Mouse (Mus musculus) layer of hippocampus, postnatal 14 days (tissue): ENCODE data around the gene Prep. TPM values are rescaled to one million over a fixed set of nuclear protein-coding genes. Genes with fewer than 3 reads are reported as not detected.
"Not testable (repeated sequence)": the region's sequence is repeated elsewhere in the genome, so short reads cannot be mapped to it uniquely, and the experiment has no call there.

Experiments used
- DNase-seq, 2 experiments: peaks; one replicate each; pipeline ENCODE4 v3.0.0; 2021 to 2022; ENCODE audit warnings: low spot score in 2 of 2, mixed read lengths in 1 of 2
- total RNA-seq, 2 experiments: library from RNA; stranded (reverse); gene quantifications; 2 replicates each; pipeline ENCODE4 v1.2.3; 2021

Gene Prep
- total RNA-seq, 2 experiments from 2014 or later, result 13.5 to 14.6 TPM

DNA sequence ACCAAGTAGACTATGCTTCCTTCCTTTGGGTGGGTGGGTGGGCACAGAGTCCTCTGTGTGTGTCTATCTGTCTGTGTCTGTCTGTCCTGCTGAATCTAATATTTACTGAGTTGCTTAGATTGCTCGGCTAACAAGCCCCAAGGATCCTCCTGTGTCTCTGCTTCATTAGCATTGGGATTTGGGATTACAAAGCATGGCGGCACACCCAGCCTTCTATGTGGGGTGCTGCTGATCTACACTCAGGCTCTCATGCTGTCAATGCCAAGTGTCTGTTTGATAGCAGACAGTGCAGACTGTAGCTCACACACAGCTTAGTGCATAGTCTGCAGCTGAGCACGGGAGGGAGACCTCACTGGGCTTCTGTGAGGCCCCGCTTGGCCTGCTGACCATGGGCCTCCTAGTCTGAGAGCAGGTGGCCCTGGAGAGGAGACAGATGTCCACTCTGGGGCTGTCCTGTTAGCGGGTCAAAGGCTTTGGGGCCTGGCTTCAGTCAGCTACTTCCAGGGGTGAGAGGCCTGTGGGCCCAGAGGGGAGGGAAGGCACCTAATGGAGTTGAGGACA is 8.6 kb downstream of the Prep start:
- DNase-seq, result no peak

DNA sequence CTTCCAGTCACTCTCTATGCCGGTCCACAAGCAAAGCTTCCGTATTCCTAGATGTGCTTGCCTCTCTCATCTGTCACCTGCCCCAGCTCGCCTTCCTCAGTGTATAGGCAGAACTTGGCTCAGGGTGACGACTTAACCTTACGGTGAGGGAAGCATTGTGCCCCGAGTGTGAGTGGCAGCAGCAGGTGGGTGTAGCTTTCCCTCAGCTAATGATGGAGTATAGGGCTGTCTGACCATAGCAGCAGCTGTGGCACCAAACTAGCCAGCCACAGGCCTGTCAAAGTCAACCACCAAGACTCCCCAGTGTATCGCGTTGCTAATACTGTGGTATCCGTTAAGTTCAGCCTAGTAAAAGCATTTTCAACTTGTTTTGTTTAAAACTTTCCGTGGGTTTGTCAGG is 9.6 kb downstream of the Prep start:
- no peak for DNase-seq

DNA sequence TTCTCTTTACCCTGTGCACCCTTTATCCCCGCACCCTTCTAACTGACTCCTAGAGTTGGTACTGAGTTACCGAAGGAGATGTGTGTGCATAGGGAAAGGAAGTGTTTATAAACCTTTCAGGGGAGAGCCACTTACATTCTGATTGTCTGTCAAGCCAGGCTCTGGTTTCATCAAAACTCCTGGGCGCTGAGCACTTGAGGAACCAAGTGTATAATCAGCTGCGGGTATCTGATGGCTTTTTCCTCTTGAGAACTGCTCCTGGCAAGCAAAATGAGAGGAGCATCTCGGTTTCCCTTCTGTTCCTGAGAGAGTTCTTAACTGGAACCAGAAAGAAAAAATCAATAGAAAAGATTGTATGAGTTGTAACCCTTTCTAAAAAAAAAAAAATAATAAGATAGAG is 10.3 kb downstream of the Prep start:
- DNase-seq, result no peak

DNA sequence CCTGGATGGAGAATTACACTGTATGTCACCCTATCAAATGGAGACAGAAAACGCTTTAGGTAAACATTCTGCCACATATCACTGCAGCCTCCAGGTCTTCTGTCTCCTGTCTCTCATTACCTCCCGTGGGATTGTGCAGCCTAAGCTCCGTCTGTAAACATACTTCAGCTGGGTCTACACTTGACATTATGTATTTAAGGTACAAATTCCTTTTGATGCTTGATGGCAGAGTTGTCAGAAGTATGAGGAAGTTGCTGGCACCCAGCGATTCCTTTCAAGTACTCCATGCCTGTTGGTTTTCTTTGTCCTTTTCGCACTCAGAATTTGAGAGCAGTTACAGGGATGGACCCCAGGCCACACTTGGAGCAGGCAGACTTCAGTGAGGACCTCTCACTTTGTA is 12.8 kb downstream of the Prep start:
- DNase-seq, result no peak

DNA sequence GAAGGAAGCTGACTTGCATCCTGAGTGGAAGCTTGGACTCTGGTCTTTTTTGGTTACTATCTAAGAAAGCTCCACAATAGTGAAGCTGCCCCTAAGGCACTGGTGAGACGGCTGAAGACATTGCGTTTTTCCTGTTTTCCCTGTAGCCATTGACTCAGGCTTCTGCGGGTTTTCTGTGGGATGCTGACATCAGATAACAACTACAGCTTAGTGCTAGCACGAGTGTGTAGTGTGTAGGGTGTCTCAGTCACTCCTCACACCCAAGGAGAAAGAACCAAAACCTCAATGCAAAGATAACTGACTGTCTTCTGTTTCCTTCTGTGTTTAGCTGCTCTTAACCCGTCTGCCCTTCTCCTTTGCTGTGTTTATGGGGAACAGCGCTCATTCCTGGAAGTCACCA is 13.5 kb downstream of the Prep start:
- no peak for DNase-seq

DNA sequence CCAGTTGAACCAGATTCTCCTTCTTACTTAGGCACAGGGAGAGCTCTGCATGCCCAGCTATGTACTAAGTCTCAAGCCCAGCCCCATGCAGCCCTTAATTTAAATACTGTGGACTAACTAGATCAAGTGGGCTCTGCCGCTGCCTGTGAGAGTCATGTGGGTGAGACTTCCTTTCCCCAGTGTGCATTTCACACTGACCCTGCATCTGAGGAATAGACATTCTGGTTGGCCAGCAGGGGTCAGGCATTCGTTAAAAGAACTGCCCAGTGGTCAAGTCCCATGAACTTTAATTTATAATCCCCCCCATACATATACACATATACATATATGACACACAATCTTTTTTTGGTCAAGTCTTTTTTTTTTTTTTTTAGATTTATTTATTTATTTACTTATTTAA is 15.7 kb downstream of the Prep start:
- no peak for DNase-seq

DNA sequence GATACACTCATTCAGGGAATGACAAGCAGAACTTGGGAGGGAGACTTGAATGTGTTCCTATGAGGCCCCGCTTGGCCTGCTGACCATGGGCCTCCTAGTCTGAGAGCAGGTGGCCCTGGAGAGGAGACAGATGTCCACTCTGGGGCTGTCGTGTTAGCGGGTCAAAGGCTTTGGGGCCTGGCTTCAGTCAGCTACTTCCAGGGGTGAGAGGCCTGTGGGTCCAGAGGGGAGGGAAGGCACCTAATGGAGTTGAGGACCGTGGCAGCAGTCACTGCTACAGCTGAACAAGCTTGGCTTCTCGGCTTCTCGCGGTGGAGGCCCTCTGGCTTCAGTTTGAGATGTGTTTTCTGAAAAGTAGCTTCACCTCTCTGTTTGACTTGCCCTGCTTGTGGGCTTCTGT is 17.0 kb downstream of the Prep start:
- DNase-seq, result not testable (repeated sequence)

DNA sequence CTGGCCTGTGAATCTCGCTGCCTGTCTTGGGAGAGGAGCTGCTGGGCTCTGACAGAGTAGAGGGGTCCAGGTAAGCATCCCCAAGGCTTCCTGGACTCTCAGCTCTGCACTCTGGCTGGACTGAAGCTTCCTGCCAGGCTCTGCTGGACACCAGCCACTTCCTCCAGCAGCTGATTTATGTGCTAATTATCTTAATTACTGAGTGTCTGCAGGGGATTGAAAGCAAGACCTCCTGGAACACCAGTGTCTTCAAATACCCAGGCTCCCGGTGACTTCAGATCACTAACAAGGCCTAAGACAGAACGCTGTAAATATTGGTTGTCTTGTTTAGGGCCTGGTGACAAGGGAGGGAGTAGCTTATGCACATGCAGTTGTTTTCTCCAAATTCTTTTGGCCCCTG is 17.5 kb downstream of the Prep start:
- no peak for DNase-seq

DNA sequence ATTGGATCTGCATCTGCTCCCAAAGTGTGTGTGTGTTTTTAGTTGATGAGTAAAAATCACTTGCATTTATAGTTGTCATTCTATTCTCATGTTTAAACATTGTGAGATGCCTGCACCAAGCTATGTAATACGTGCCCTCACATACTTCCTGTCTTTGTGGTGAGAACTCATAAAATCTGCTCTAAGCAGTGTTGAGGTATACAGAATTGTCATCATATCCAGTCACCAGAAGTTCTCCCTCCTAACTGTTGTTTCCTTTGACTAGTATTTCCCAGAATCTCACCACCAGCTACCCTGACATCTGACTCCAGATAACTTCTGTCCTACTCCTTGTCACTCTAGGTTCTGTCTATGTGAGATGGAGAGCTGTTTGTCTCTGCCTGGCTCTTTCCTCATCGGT is 18.3 kb downstream of the Prep start:
- DNase-seq, result no peak

DNA sequence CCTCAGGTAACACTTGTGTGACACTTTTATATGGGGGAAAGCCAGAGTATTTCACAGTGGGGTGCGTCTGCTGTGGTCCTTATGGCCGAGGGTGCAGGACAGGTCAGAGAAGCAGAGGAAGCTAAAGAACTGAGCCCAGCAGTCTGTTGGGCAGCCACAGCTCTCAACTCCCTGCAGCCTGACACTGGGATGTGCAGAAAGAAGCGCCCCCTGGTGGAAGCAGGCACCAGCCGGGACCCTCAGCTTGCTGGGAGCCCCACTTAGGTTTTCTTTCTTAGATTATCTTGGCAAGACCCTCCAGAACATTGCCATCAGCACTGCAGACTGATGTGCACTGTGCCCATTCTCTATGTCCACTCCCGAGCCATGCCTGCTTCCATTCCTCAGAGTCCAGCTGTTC is 19.6 kb downstream of the Prep start:
- DNase-seq, result no peak

DNA sequence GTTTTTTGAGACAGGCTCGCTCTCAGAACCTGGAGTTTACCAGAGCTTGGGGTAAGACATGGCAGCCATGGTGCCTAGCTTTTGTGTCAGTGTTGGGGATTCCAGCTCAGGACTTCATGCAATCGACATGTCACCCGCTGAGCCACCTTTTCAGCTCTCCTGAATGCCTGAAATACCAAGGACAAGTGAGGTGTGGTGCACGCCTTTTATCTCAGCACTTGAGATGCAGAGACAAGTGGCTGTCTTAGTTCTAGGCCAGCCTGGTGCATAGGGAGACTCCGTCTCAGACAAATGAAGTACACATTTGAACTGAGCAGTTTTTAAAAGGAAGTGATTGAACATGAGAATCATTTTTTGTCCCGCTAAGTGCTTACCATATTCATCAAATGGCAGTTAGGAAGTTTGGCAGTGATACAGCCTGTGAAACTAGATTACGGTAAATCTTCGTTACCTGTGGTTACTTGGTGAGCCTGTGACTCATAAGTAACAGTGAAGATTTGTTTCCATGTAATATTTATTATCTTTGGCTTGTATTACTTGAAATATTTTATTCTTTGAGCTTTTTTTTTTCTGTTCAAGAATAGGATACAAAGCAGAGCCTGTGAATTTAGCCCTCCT is 24.6 kb downstream of the Prep start:
- no peak for DNase-seq

DNA sequence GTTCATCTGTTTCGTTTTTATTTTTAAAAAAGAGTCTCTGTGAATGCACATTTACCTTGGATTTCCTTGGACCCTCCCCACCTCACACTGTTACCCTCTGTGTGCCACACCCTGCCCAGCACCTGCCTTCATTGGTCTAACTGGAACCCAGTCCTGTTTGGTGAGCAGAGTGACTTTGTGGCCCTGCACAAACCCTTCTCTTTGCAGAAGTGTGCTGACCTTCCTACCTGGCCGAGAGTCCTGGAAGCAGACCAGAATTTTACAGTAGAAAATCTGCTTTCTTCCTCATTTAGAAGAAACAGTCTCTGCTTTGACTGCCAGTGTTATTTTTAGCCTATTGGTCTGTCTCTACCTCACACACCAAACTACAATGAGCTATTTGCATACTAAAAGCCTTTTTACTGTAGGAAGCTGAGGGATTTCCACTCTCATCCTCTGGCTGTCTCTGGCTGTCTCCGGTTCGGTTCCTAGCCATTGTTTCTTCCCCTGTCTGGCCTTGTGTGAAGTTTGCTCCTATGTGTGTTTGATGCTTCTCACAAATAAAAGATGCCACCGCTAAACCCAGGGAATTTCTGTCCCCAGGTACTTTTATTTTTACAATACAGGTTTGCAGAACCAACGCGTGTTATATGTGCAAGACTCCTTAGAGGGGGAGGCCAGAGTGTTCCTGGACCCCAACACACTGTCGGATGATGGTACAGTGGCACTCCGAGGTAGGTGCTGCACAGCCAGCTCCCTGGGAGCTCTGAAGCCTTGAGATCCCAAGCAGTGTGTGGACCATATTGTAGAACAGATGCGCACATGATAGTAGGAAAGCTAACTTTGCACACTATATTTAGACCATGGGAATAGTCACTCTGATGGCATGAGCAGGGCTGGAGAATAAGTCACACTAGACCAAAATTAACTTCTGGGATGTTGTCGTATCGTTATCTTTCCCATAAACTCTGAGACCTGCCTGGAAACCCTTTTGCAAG is 25.4 kb downstream of the Prep start:
- DNase-seq, result no peak

DNA sequence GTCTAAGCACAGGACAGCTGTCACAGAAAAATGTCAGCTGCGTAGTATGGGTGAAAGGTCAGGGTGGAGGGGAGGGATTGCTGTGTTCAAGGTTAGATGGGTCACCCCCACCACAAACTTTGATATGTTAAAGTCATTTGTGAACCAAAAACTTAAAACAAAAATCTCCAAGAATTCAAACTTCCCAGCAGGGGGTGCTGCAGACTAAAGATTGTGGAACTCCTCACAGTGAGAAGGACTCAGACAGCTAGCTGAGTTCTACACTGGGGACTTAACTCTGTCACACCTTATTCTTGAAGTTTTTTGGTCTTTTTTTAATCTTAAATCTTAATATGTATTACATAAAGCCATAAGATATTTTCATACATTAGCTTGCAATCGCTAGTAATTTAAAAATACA is 31.7 kb downstream of the Prep start:
- peak; percentile 37 to 68 for DNase-seq

DNA sequence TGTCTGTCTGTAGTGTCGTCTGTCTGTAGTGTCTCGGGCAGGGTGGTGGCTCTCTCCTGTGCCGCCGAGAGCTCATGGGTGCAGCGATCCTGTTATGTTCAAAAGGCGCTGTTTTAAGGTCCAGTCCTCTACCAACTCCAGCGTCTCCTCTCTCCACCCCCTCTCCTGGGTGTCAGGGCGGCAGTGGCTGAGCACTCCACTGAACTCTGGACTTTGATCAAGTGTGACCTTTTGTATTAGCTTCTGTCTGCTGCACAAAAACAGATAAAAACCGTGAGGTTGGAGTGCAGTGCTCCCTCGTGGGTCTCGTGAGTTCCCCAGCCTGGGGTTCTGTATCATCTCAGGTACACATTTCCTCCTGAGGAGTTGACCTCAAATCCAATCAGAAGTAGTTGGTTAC is 33.5 kb downstream of the Prep start:
- no peak for DNase-seq

DNA sequence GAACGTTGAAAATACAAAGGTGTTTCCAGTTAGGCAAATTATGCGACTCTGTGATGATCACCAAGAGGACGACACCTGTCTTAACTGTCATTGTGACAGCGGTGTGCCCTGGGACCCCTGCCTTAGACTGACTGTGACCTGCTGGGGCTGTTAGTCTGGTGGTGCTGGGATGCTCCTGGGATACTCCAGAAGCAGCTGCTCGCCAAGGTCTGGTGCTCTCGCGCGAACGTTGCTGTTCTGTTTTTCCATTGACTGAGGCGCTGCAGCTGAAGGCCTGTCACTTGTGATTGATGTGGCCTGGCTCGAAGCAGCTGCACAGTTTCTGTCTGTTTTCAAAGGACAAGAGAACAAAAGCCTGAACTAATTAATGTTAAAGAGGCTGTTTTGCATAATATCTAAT is 36.2 kb downstream of the Prep start:
- DNase-seq, result no peak

DNA sequence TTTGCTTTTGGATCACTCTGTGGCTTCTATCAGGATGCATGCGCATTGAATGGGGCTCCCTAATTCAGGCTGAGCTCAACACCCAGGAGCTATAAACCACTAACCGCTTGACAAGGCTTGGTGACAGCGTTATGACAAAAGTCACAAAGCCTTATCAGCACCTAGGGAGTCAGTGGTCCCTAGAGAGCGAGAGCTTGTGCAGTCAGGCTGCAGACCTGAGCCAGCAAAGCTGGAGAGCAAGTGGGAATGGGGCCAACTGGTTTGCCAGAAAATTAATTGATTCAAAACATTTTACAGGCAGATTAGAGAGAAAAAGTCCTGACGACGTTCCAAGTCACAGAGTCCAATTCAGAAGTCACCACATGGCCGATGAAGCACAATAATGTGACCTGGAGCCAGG is 37.1 kb downstream of the Prep start:
- peak; percentile 57 to 90 for DNase-seq

DNA sequence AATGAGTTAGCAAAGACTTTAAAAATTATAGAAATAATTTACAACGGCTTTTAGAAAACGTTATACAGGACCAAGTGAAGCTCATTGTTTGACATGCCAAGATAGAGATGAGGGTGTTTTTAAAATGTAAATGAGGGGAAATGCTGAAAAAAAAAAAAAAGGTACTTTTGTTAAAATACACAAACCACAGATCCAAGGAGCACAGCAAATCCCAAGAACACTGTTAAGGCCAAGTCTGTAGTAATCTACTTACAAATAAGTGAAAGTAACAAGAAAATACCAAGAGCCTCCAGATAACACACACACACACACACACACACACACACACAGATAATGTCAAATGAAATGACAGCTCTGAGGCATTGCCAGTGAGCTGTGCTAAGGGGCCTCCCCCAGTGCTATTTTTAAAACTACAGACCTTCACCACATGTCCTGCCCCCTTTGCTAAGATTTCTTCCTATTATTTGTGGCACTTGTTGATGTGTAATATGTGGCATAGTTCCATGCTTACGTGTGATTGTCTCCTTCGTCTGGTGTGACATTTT is 37.6 kb downstream of the Prep start:
- DNase-seq, result no peak

DNA sequence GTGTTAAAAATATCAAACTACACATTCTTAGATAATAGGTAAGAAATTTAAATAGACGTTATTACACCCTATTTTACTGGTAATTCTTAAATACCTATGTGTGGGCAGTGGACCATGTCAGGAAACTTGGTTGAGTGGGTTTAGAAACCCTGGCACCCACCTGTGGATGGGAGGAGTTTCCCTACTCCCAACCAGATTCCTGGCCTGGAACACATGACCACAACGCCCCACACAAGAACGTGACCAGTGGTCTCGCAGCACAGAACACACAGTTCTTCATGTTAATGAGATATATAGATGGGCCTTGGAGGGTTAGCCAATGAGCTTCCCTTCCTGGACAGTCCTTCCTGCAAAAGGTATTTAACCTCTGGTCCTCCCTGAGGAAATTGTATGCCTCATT is 39.5 kb downstream of the Prep start:
- no peak for DNase-seq

DNA sequence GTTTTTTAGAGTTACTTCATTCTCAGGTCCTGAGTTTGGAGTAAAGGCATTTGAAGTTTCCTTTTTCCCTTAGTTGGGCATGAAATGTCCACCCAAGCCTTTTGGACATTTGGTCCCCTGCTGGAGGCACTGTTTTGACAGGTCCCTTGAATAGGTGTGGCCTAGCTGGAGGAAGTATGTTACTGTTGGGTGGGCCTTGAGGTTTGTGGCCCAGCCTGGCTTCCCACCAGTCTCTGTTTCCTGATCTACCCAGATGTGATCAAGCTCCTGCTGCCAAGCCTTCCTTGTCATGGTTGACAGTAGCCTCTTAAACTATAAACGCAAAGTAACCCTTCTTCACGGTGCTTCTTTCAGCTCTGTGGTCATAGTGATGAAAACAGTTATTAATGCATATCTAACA is 40.3 kb downstream of the Prep start:
- no peak for DNase-seq

DNA sequence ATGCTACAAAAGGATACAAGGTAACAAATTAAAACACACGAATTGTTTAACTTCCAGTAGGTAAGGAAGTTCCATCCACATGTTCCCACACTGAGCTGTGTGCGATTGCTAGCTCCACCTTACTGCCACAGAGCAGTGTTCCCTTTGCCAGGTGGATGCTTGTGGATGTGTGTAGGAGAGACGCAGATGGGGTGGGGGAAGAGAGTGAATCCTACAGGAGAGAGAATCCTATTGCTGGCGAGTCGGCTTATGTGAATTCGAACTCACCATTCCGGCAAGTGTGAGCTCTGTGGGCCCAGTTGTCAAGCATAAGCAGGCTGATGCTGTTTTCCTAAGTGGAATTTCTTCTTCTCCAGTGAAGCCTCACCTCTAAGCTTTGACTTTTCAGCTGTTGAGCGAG is 42.0 kb downstream of the Prep start:
- DNase-seq, result peak in 1 of 2 experiments; percentile 47

DNA sequence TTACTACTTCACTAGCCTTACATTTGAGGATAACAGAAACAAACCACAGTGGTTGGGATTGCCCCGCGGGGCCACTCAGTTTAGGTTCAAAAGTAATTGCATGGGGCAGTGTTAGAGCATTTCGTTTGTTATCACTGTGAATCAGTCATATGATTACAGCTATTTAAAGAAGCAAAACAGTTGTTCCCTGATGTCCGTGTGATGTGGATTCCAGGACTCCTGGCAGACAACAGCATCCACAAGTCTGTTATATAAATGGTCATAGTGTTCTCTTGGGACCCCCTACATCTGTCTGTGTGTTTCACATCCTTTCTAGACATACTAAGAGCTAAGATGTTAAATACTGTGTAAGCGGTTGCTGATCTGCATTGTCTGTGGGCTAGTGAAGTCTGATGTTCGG is 43.0 kb downstream of the Prep start:
- DNase-seq, result no peak

DNA sequence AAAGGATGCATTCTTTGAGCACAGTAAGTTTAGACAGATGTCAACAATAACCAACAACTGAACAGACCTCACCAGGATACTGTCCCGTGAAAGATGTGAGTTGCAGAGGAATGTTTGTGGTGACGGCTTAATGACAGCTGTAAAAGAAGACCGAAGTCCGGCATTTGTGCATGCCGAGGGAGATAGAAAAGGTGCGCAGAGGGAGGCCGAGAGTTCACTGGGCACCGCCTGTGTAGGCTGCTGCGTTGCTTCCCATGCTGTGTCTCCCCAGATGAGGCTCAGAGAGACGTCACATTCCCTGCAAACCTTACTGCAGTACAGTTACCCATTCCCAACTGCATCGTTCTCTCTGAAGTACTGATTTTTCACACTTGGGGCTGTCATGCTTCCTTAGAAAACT is 45.9 kb downstream of the Prep start:
- no peak for DNase-seq
